Mouse (Mus musculus): ENCODE results near the gene Raet1d.
"Not testable (repeated sequence)": the region's sequence is repeated elsewhere in the genome, so short reads cannot be mapped to it uniquely, and the experiment has no call there.

Gene Raet1d

GRCm38 (mm10) chr10:22360252-22360651, at the start of gene Raet1d:
Raet1d (plus strand) TSS chr10:22360552.
- in situ Hi-C loops (cut with MboI, MseI) = not testable (repeated sequence)

- in situ Hi-C loops (cut with MboI, MseI) = no loop called here
Observed at GRCm38 (mm10) chr10:22322858-22323257, 37.5 kb upstream of the Raet1d start.

DNA sequence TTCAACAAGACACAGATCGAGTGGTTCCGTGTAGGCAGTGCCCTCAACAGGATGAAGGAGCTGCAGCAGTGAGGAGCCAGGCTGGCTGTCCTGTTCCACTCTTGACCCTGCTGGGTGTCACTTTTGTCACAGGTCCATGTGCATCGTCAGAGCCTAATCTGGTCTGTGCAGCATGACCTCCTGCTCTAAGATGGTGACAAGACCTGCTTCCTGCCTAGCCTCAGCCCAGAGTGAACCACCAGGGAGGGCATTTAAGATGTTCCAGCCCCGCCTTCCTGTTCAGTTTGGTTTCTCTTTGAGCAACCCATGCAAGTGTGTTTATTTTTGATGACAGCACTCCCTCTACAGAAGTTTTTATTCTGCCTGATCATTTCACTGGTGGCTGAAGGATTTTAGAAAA, 14.6 kb upstream of the Raet1d start:
- in situ Hi-C loops (cut with MboI, MseI) = not testable (repeated sequence)

GRCm38 (mm10) chr10:22353548-22354195, 6.7 kb upstream of the Raet1d start:
- in situ Hi-C loops (cut with MboI, MseI) = not testable (repeated sequence)

DNA sequence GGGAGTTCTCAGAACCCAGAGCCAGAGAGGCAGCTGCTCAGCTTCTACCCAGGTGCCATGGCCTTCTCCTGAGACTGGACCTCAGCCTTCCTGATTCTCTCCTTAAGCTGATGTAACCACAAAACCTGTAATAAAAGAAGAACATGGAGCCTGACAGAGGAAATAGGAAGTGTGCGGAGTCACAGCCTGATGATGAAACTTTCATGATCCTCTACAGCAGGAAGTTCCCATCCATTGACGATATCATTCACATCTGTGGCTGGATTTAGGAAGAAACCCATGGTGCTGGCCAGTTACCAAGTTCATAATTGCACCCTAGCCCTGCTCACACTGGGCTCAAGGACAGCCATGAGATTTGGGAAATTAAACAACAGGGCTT, 6.2 kb upstream of the Raet1d start:
- in situ Hi-C loops (cut with MboI, MseI) = not testable (repeated sequence)

DNA sequence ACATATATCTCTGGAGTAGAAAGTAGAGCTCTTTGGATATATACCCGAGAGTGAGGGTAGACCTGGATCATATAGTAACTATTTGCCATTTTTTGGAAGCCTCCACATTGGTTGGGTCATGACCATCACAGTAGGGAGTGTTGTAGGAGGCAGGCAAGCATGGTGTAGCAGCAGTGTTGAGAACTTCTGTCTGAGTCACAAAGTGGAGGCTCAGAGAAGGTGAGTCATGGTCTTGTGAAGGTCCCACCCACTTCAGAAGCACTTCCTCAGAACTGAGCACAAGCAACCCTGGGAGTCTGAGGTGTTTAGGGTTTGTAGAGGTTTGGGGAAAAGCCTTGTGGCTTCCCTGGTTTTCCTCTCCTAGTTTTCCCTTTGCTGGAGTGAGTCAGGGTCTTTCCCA, 3.0 kb upstream of the Raet1d start:
- in situ Hi-C loops (cut with MboI, MseI) = not testable (repeated sequence)

- in situ Hi-C loops (cut with MboI, MseI) = not testable (repeated sequence)
Observed at GRCm38 (mm10) chr10:22360957-22361356, 605 bp downstream of the Raet1d start.

- in situ Hi-C loops (cut with MboI, MseI) = not testable (repeated sequence)
Observed at GRCm38 (mm10) chr10:22361415-22362352, 1.3 kb downstream of the Raet1d start.

DNA sequence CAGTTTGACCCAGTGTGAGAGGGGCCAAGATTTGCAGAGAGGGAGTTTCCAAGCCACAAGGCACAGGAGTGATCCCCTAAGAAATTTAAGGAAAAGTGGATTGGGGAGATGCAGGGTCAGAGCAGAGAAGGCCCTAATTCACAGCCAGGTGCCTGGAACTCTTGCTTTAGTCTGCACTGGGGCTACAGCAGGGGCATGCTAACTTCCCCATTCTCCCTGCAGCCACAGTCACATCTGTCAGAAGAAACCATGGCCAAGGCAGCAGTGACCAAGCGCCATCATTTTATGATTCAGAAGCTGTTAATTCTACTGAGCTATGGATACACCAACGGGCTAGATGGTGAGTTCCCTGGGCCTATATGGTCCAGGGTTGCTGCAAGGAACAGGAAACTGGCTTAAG, 2.1 kb downstream of the Raet1d start:
- in situ Hi-C loops (cut with MboI, MseI) = not testable (repeated sequence)

DNA sequence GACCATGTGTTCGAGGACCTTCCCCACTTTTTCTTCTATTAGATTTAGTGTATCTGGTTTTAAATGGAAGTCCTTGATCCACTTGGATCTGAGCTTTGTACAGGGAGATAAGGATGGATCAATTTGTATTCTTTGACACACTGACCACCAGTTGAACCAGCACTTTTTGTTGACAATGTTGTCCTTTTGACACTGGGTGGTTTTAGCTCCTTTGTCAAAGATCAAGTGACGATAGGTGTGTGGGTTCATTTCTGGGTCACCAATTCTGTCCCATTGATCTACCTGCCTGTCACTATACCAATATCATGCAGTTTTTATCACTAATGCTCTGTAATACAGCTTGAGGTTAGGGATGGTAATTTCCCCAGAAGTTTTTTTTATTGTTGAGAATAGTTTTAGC, 4.6 kb downstream of the Raet1d start:
- in situ Hi-C loops (cut with MboI, MseI) = not testable (repeated sequence)

- in situ Hi-C loops (cut with MboI, MseI) = not testable (repeated sequence)
Observed at GRCm38 (mm10) chr10:22381226-22381625, 20.9 kb downstream of the Raet1d start.

DNA sequence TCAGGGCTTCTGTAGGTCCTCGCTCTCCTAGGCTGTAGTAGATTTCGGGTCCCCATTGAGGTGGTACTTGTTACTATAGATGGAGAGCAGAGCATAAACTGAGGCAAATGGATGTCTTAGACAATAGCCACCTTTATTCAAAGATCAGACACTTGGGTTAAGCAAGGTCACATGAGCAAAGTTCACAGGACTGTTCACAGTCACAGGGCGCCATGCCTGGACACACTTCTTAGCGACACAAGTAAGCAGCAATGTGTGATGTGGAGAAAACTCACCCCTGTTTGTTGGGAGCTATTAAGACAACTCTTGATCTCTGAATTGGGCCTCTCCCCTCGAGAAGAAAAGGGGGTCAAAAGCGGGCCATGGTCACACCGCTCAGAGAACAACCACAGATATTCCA, 29.8 kb downstream of the Raet1d start:
- in situ Hi-C loops (cut with MboI, MseI) = not testable (repeated sequence)

DNA sequence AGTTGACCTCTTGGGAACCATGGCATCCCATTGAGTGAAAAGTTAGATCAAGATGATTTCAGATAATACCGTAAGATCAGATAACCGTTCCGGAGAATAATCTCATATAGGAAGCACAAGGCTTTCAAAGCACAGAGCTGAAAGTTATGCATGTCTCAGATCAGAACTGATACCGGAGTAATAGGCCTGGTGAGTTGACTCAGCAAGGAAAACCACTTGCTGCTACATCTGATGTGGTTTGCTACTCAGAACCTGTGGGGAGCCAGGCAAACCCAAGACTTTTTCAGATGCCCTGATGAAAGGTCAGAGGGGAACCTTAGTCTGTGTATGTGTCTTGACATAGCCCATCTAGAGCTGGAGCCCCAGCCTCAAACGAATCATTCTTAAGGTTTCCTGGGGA, 31.3 kb downstream of the Raet1d start:
- in situ Hi-C loops (cut with MboI, MseI) = not testable (repeated sequence)

DNA sequence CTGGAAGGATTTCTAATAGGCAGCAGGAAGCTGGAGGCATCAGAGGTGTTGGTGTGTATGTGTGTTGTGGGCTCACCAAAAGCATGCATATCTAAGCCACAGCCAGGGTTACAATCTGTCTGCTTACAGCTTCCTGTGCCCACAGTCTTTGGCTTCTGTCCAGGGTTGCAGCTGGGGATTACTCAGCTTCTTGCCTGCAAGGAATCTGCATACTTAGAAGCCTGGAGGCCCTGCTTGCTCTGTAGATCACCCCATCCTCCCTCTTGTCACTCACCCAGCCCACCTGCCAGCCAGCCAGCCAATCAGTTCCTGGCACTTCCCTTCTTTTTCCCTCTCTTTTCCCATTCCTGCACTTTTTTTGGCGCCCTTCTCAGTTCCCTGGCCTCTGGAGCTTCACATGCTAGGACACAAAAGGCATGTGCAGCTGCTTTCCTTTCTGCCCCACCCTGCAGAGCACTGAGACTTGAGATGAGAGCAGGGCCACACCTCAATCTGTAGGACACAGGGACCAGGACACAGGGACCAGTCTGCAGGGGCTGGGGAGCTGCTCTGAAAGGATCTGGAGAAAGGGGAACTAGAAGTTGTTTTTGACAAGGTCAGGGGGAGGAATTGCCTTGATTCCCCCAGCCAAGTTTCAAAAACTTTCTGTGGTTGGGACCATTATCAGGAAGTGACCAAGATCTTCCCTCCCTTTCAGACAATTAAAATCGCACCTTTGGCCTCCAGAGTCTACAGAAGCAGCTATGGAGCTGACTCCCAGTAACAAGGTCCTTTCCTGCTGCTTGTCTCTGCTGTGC, 32.9 kb downstream of the Raet1d start:
- in situ Hi-C loops (cut with MboI, MseI) = not testable (repeated sequence)

- in situ Hi-C loops (cut with MboI, MseI) = not testable (repeated sequence)
Observed at GRCm38 (mm10) chr10:22396680-22397079, 36.3 kb downstream of the Raet1d start.

- in situ Hi-C loops (cut with MboI, MseI) = loop anchor here (10.0 kb wide), 1 partner anchor 368 kb away; no protein-coding TSS in a partner anchor
Observed at GRCm38 (mm10) chr10:22402225-22402917, 42.0 kb downstream of the Raet1d start.

- in situ Hi-C loops (cut with MboI, MseI) = not testable (repeated sequence)
Observed at GRCm38 (mm10) chr10:22413702-22414494, 53.5 kb downstream of the Raet1d start.

Measured in regulatory T cell (primary cell).